Mouse (Mus musculus) mouse trophoblast stem cell (cell line): ENCODE measurements around the gene Fchsd2.

Source experiments
- in situ Hi-C, 2 experiments: fragments of 300-500 bp; cut with MseI, MboI; formaldehyde crosslinking; loops; 2 replicates in 1 of 2; 3 replicates in 1 of 2; pipeline ENCODE4 v1.15.1; 2025

Fchsd2 gene

GRCm38 (mm10) chr7:101092618-101093017 lies at the start of gene Fchsd2:
Gene Fchsd2, plus strand, starts transcription at chr7:101092863.
- in situ Hi-C loops = no loop called here

- in situ Hi-C loops = no loop called here
Measured at GRCm38 (mm10) chr7:101043846-101044541, 48.7 kb upstream of the Fchsd2 start.

- in situ Hi-C loops = no loop called here
Measured at GRCm38 (mm10) chr7:101048247-101048646, 44.4 kb upstream of the Fchsd2 start.

- in situ Hi-C loops = loop anchor here (5.0 to 10.0 kb wide), 3 partner anchors 62 to 95 kb away; no protein-coding TSS in a partner anchor
Measured at GRCm38 (mm10) chr7:101049326-101050087, 43.2 kb upstream of the Fchsd2 start.

GRCm38 (mm10) chr7:101050724-101051550 lies 41.7 kb upstream of the Fchsd2 start:
- in situ Hi-C loops = loop anchor here (5.0 to 10.0 kb wide), 3 partner anchors 64 to 96 kb away; no protein-coding TSS in a partner anchor

- in situ Hi-C loops = loop anchor here (5.0 to 10.0 kb wide), 3 partner anchors 64 to 97 kb away; no protein-coding TSS in a partner anchor
Measured at GRCm38 (mm10) chr7:101051551-101052221, 41.0 kb upstream of the Fchsd2 start.

GRCm38 (mm10) chr7:101053136-101053535 lies 39.5 kb upstream of the Fchsd2 start:
- in situ Hi-C loops = loop anchor here (5.0 to 10.0 kb wide), 3 partner anchors 66 to 98 kb away; no protein-coding TSS in a partner anchor

- in situ Hi-C loops = loop anchor here in 1 of 2 experiments (10.0 kb wide), 2 partner anchors 73 to 103 kb away; no protein-coding TSS in a partner anchor
Measured at GRCm38 (mm10) chr7:101057309-101057708, 35.4 kb upstream of the Fchsd2 start.

GRCm38 (mm10) chr7:101059188-101059587 lies 33.5 kb upstream of the Fchsd2 start:
- in situ Hi-C loops = loop anchor here in 1 of 2 experiments (10.0 kb wide), 2 partner anchors 74 to 104 kb away; no protein-coding TSS in a partner anchor

- in situ Hi-C loops = loop anchor here (5.0 to 10.0 kb wide), 3 partner anchors 172 to 224 kb away; no protein-coding TSS in a partner anchor
Measured at GRCm38 (mm10) chr7:101060476-101060875, 32.2 kb upstream of the Fchsd2 start.

- in situ Hi-C loops = loop anchor here (5.0 to 10.0 kb wide), 3 partner anchors 171 to 223 kb away; no protein-coding TSS in a partner anchor
Measured at GRCm38 (mm10) chr7:101061381-101061780, 31.3 kb upstream of the Fchsd2 start.

GRCm38 (mm10) chr7:101062246-101062645 lies 30.4 kb upstream of the Fchsd2 start:
- in situ Hi-C loops = loop anchor here (5.0 to 10.0 kb wide), 3 partner anchors 170 to 223 kb away; no protein-coding TSS in a partner anchor

GRCm38 (mm10) chr7:101063523-101063922 lies 29.1 kb upstream of the Fchsd2 start:
- in situ Hi-C loops = loop anchor here (5.0 to 10.0 kb wide), 3 partner anchors 169 to 221 kb away; no protein-coding TSS in a partner anchor

GRCm38 (mm10) chr7:101064697-101065688 lies 27.7 kb upstream of the Fchsd2 start:
- in situ Hi-C loops = loop anchor here (5.0 to 10.0 kb wide), 3 partner anchors 167 to 220 kb away; no protein-coding TSS in a partner anchor

- in situ Hi-C loops = loop anchor here (10.0 kb wide), 2 partner anchors 169 to 219 kb away; no protein-coding TSS in a partner anchor
Measured at GRCm38 (mm10) chr7:101066009-101066408, 26.7 kb upstream of the Fchsd2 start.

- in situ Hi-C loops = loop anchor here (10.0 kb wide), 2 partner anchors 168 to 218 kb away; no protein-coding TSS in a partner anchor
Measured at GRCm38 (mm10) chr7:101066650-101067346, 25.9 kb upstream of the Fchsd2 start.

GRCm38 (mm10) chr7:101067521-101067920 lies 25.1 kb upstream of the Fchsd2 start:
- in situ Hi-C loops = loop anchor here (10.0 kb wide), 2 partner anchors 167 to 217 kb away; no protein-coding TSS in a partner anchor

GRCm38 (mm10) chr7:101069271-101069670 lies 23.4 kb upstream of the Fchsd2 start:
- in situ Hi-C loops = loop anchor here (10.0 kb wide), 2 partner anchors 166 to 216 kb away; no protein-coding TSS in a partner anchor
